Mouse (Mus musculus) fat pad, adult 2 months (tissue): ENCODE results near the gene Zmym2.

ENCODE experiments used
- DNase-seq: peaks from one replicate; pipeline ENCODE4 v3.0.0-alpha.2; 2011; ENCODE audit warnings: low read depth, low spot score; ENCODE audit errors: extremely low read depth

The Zmym2 gene

DNA sequence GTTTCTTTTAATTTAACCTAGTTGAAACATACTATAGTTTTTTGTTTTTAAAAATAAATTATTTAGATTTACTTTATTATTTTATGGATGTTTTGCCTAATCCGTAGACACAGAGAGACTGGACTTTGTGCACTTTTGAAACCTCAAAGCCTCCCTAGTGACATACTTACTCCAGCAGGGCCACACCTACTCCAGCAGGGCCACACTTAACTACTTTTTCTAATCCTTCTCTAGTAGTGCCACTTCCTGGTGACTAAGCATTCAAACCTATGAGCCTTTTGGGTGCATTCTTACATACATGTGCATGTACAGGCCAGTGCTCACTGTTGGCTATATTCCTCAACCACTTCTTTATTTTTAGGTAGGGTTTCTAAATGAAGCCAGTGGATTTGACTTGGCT, 19.2 kb downstream of the Zmym2 start:
- no peak for DNase-seq

DNA sequence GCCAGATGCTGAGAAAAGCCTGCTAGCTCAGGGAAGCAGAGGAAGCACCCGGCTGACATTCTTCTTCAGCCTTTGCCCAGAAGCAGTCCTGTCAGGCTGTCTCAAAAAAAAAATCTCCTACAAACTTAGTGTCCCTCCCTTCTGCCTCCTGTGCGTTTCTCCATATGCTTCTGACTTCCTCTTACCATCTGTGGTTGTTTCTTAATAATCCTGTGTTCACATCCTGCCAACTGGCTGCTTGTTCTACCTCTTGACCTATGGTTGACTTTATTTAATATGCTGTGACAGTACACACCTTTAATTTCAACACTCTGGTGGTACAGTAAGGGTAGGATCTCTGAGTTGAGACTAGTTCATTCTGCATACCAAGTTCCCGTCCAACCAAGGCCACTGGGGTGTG, 32.1 kb downstream of the Zmym2 start:
- DNase-seq = no peak

DNA sequence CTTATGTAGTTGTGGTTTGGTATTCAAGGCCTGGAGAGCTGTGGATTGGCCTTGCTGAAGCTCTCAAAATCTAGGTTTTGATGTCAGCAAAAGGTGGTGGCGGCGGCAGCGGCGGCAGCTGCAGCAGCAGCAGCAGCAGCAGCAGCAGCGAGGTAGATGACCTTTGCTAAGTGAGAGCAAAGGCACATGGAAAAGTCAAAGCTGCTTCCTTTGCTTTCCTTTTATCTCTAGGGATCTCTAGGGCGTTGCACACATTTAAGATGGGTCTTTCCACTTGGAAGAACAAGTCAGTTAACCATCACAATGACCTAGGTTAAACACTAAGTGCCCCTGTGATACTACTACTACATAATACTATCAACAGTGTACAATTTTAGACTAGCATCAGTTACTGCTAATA, 49.0 kb downstream of the Zmym2 start:
- no peak for DNase-seq

DNA sequence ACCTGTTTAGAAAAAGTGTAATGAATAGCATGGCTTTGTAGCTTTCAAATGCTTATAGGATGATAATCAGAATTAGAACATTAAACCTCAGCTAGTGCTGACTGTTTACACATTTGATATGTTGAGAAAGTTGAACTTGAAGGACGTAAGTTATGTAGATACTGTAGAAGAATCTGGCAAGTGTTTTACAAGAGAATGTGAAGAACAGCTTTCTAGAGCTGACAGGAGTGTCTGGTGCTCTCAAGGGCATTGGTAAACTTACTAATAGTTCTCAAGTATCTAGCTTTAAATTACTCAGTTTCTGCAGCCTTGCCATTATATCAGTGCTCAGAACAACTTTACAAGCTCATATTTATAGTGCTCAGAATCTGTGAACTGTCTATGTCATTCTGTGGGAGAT, 53.5 kb downstream of the Zmym2 start:
- DNase-seq = no peak

DNA sequence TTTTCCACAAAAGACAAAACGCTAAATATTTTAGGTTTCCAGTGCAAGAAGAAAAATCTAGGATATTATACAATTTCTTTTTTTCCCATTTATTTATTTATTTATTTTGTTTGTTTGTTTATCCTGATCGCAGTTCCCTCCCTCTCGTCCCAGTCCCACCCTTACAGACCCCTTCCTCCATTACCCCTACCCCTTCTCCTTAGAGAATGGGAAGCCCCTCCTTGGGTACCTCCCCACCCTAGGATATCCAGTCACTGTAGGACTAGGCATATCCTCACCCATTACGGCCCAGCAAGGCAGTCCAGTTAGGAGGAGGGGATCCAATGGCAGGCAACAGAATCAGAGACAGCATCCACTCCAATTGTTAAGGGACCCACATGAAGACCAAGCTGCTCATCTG, 66.5 kb downstream of the Zmym2 start:
- DNase-seq = no peak

DNA sequence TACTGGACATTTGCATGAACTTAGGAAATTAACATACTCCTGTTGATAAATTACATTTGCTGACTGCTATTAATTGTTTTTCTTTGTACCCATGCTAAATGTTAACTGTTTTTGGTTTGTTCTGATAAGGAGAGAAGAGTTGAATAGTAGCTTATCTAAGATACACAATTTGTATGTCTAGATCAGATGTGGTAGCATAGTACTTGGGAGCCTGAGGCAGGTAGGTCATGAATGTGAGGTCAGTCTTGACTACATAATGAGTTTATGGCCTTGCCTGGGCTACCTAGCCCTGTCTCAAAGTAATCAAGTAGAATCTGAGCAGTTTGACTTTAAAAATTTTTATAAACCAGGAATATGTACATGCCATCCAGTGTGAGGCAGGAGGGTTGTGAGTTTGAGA, 67.9 kb downstream of the Zmym2 start:
- no peak for DNase-seq

DNA sequence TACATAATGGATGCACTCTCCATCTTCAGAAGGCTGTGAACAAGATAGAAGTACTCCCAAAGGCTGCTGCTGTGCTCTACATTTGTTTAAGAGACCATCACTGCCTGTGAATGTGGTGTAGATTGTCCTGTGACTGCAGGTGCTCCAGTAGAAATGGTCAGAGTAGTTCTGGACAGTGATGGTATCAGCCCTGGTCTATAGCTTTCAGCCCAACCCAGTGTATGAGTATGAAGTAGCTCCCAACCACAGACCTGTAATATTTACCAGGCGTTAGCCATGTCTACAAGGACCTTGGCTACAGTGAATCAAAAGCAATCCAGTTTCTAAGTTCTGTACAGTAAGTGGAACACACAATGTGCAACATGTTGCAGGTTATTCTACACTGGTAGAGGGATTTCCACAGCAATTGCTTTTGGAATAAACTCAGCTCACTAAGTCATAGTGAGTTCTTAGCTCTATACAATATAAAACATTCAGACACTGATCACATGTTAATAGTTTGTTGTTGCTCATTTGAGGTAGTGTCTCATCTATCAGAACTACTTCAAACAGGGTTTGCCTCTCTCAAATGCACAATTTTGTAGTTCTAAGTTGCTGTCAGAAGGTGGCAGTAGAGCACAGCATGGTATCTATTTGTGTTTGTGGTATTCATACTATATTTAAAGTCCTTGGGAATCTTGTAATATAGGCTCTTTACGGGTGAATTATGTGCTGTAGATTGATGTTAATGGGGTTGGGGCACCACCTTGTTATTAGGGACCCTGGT, 77.7 kb downstream of the Zmym2 start:
- DNase-seq = no peak

DNA sequence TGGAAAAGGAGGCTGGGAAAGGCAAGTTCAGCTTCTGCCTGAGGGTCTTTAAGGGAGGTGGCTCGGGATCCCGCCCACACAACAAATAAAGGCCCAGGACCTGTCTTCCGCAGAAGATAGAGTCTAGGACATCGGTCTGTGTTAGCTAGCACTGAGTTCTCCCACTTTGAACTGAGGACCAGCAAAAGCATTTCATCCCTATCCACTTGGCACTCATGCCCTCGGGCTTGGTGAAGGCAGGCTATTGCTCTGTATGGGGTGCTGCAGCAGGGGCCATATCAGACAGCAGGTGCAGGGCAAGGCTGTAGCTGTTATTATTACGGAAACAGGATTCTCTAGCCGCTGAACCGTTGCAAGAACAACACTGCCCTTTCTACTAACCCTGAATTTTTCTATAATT, 83.2 kb downstream of the Zmym2 start:
- DNase-seq = no peak

DNA sequence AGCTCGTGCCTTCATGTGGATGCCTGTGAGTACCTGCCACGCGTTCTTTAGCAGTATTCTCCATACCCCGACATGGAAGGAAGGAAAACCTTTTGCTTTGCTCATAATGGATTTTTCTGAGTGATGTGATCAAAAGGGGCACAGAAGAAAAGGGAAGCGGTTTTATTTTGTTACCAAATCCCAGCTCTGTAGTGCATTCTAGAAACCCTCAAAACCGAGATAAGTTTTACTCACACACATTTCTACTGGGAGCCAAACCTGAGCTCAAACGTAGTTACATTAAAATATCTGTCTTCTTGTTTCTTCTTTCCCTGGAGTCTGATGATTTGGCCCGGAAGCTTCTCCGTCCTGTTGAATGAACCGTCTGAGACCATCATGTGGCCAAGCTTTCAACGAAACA, 83.7 kb downstream of the Zmym2 start:
- no peak for DNase-seq

DNA sequence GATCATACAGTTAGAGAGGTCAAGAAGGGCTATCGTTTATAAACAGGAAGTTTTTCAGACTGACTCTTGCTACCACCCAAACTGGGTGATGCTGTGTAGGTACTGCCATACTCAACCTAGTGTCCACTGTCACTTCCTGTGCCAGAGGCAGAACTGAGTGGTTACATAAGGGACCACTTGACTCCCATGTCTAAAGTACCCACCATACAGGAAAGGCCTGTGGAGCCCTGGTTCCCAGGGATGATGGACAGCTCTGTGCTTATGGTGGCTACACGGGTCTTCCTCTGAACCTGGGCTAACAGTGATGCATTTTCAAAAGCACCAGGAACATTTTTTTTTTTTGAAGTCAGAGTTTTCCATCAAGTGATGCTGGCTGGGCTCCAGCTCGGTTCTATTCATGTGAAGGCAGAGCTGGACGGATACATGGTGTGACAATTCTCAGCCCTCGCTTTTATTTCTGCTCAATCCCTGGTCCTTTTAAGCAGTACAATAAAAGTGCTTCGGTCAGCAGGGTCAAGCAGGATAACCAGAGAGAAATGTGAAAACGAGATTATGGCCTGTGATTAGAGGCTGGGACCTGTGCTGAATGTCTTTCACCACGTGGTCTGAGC, 91.7 kb downstream of the Zmym2 start:
- DNase-seq = no peak

DNA sequence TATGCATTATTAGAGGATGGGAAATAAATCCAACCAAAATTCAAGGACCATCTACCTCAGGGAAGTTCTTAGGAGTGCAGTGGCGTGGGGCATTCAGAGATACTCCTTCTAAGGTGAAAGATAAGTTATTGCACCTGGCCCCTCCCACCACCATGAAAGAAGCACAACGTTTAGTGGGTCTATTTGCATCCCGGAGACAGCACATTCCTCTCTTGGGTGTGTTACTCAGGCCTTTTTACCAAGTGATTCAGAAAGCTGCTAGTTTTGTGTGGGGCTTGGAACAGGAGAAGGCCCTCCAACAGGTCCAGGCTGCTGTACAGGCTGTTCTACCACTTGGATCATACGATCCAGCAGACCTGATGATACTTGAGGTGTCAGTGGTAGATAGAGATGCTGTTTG, 102.2 kb downstream of the Zmym2 start:
- no peak for DNase-seq
